In genomic region chr10:62601053-62601791, GRCm38 (mm10) we compare ENCODE assay signal across 9 mouse cellular contexts. TPM values are rescaled to one million over a fixed set of nuclear protein-coding genes. Genes with fewer than 3 reads are reported as not detected.
DNase-seq lines count a peak whose midpoint lies in the region; ATAC-seq and TF ChIP-seq lines count a peak whose summit lies in the region.
"Had no signal": no experiment of that assay in that cellular context is flagged by ENCODE, and none has a peak within 500 bp of the region (broad histone marks: within the 10 kb centered on the region; RNA-seq: fewer than 3 reads in every experiment).

No protein-coding gene starts in this region.

- H3K9ac ChIP-seq in heart, adult 2 months (ENCODE audit: low read depth, low read length): no peak overlapping the region
- peak overlapping the region; percentile 85 for H3K9ac ChIP-seq in embryonic facial prominence, embryonic 13.5 days
- peak overlapping the region; percentile 62 for H3K9ac ChIP-seq in intestine, postnatal 0 days (ENCODE audit: low read depth, low read length)
- peak overlapping the region; percentile 81 for H3K9ac ChIP-seq in neural tube, embryonic 12.5 days

- TF ChIP-seq CTCF in heart, adult 2 months (IDR thresholded peaks at IDR 0.05): no peak
- no peak for TF ChIP-seq CTCF in intestine, postnatal 0 days (IDR thresholded peaks at IDR 0.05; ENCODE audit: low read depth)

- TF ChIP-seq EP300 in heart, adult 2 months (IDR thresholded peaks at IDR 0.05; ENCODE audit: insufficient read depth, low read depth, low read length): no peak

- H3K79me2 ChIP-seq in heart, adult 2 months (replicated peaks; ENCODE audit: control insufficient read depth, insufficient read depth, low read length): peaks cover 4% of the 10 kb centered on the region; the same call in 1 of the 2 replicates

- peak overlapping the region; percentile 71; the same call in 1 of the 2 replicates for H3K27ac ChIP-seq in heart, adult 2 months
- H3K27ac ChIP-seq in embryonic facial prominence, embryonic 13.5 days: no peak overlapping the region
- H3K27ac ChIP-seq in intestine, postnatal 0 days (ENCODE audit: low read depth, low read length): no peak overlapping the region
- H3K27ac ChIP-seq in neural tube, embryonic 12.5 days: no peak overlapping the region

- H3K4me2 ChIP-seq in embryonic facial prominence, embryonic 13.5 days: peak overlapping the region; percentile 97
- H3K4me2 ChIP-seq in intestine, postnatal 0 days (replicated peaks; ENCODE audit: low read depth): peak overlapping the region; percentile 92
- peak overlapping the region; percentile 90 for H3K4me2 ChIP-seq in neural tube, embryonic 12.5 days (replicated peaks)

- intact Hi-C loops in heart, adult 2 months (cut with DNase I): no loop called here
- intact Hi-C loops in heart, postnatal 25 days (cut with DNase I): no loop called here

- H3K9me3 ChIP-seq in embryonic facial prominence, embryonic 13.5 days: no peaks in the 10 kb centered on the region
- H3K9me3 ChIP-seq in intestine, postnatal 0 days (ENCODE audit: control insufficient read depth): no peaks in the 10 kb centered on the region
- no peaks in the 10 kb centered on the region for H3K9me3 ChIP-seq in neural tube, embryonic 12.5 days

- peaks cover 2% of the 10 kb centered on the region for H3K4me1 ChIP-seq in heart, adult 2 months (ENCODE audit: control insufficient read depth, insufficient read depth, low read length)
- peaks cover 17% of the 10 kb centered on the region for H3K4me1 ChIP-seq in embryonic facial prominence, embryonic 13.5 days
- H3K4me1 ChIP-seq in intestine, postnatal 0 days (replicated peaks; ENCODE audit: control insufficient read depth, insufficient read depth, low read length): no peaks in the 10 kb centered on the region
- H3K4me1 ChIP-seq in neural tube, embryonic 12.5 days: peaks cover 8% of the 10 kb centered on the region

- no peak; the same call in 1 of the 2 replicates for ATAC-seq in embryonic facial prominence, embryonic 13.5 days (ENCODE audit: insufficient number of reproducible peaks, insufficient read depth, low FRiP score, low TSS enrichment, low read depth)
- no peak for ATAC-seq in intestine, postnatal 0 days
- no peak for ATAC-seq in neural tube, embryonic 12.5 days (ENCODE audit: low FRiP score, low read depth)
- ATAC-seq in granulocyte monocyte progenitor cell, adult 5-6 weeks (replicated peaks; ENCODE audit: poor library complexity, severe bottlenecking): no peak

- DNase-seq in heart, adult 2 months: no peak
- no peak for DNase-seq in heart, postnatal 25 days (ENCODE audit: low spot score)
- peak; percentile 62 for DNase-seq in CD4-positive, CD25-positive, alpha-beta regulatory T cell, adult 2 months (ENCODE audit: low read depth, low spot score)
- DNase-seq in frontal cortex, postnatal 14 days (ENCODE audit: low spot score in 2 of 2): no peak

- no peaks in the 10 kb centered on the region for H3K36me3 ChIP-seq in heart, adult 2 months (ENCODE audit: control insufficient read depth, insufficient read depth, low read length)
- peaks cover 27% of the 10 kb centered on the region for H3K36me3 ChIP-seq in embryonic facial prominence, embryonic 13.5 days
- H3K36me3 ChIP-seq in intestine, postnatal 0 days (ENCODE audit: control insufficient read depth, insufficient read depth): peaks cover 18% of the 10 kb centered on the region
- peaks cover 22% of the 10 kb centered on the region for H3K36me3 ChIP-seq in neural tube, embryonic 12.5 days

- WGBS in heart, adult 2 months: 10% methylated on average over 20 of the region's 20 CpGs
- WGBS in embryonic facial prominence, embryonic 13.5 days: 10% methylated on average over 20 of the region's 20 CpGs
- WGBS in intestine, postnatal 0 days: 10% methylated on average over 20 of the region's 20 CpGs
- 12% methylated on average over 20 of the region's 20 CpGs for WGBS in neural tube, embryonic 12.5 days

- no peak for TF ChIP-seq POLR2A in heart, adult 2 months (IDR thresholded peaks at IDR 0.05; ENCODE audit: insufficient read depth, low read depth, low read length)

- H3K4me3 ChIP-seq in heart, adult 2 months: peak overlapping the region; percentile 80
- peak overlapping the region; percentile 95 for H3K4me3 ChIP-seq in embryonic facial prominence, embryonic 13.5 days
- peak overlapping the region; percentile 82 for H3K4me3 ChIP-seq in intestine, postnatal 0 days (ENCODE audit: low read depth, low read length)
- H3K4me3 ChIP-seq in neural tube, embryonic 12.5 days: peak overlapping the region; percentile 97

- no peaks in the 10 kb centered on the region for H3K27me3 ChIP-seq in heart, adult 2 months (ENCODE audit: control insufficient read depth, insufficient read depth, low read length)
- H3K27me3 ChIP-seq in embryonic facial prominence, embryonic 13.5 days: no peaks in the 10 kb centered on the region
- no peaks in the 10 kb centered on the region for H3K27me3 ChIP-seq in intestine, postnatal 0 days (replicated peaks; ENCODE audit: control insufficient read depth, insufficient read depth, low read length)
- H3K27me3 ChIP-seq in neural tube, embryonic 12.5 days (replicated peaks): no peaks in the 10 kb centered on the region
- H3K27me3 ChIP-seq: Patski had no signal

RNA-seq across cellular contexts. Expression of gene Ddx21, which starts 0.9 kb away (rescaled TPM):
- 10 to 100 TPM; 30.2 to 30.3 TPM for total RNA-seq in heart, adult 2 months (2021)
- polyA plus RNA-seq in heart, adult 2 months (2012; rRNA removed): 7.0 and 15.5 TPM in 2 replicates
- 10 to 100 TPM; 26.8 to 27.8 TPM for total RNA-seq in heart, postnatal 25 days (2021)
- 24.1 and 26.3 TPM in 2 replicates for polyA plus RNA-seq in embryonic facial prominence, embryonic 13.5 days (2015; fragmentation: Nextera tagmentation; extraction: Ambion mirVana)
- polyA plus RNA-seq in intestine, postnatal 0 days (2015; fragmentation: Nextera tagmentation; extraction: Ambion mirVana): 9.6 and 11.1 TPM in 2 replicates
- 23.6 and 23.8 TPM in 2 replicates for polyA plus RNA-seq in neural tube, embryonic 12.5 days (2016; fragmentation: Nextera tagmentation; extraction: Ambion mirVana)
- 103 and 110 TPM in 2 replicates for total RNA-seq in granulocyte monocyte progenitor cell, adult 5-6 weeks (2014; fragmentation: Nextera tagmentation)
- total RNA-seq in granulocyte monocyte progenitor cell, adult 5-6 weeks (2017): 167 and 199 TPM in 2 replicates

RNA-seq across cellular contexts. Expression of gene Kif1bp, which starts 23.0 kb away (rescaled TPM):
- 10 to 100 TPM; 43.3 to 47.3 TPM for total RNA-seq in heart, adult 2 months (2021)
- 23.0 and 35.6 TPM in 2 replicates for polyA plus RNA-seq in heart, adult 2 months (2012; rRNA removed)
- total RNA-seq in heart, postnatal 25 days (2021): 10 to 100 TPM; 36.8 to 41.7 TPM
- 38.5 and 42.4 TPM in 2 replicates for polyA plus RNA-seq in embryonic facial prominence, embryonic 13.5 days (2015; fragmentation: Nextera tagmentation; extraction: Ambion mirVana)
- polyA plus RNA-seq in intestine, postnatal 0 days (2015; fragmentation: Nextera tagmentation; extraction: Ambion mirVana): 21.7 and 23.2 TPM in 2 replicates
- 72.8 and 73.8 TPM in 2 replicates for polyA plus RNA-seq in neural tube, embryonic 12.5 days (2016; fragmentation: Nextera tagmentation; extraction: Ambion mirVana)
- total RNA-seq in granulocyte monocyte progenitor cell, adult 5-6 weeks (2014; fragmentation: Nextera tagmentation): 16.6 and 27.9 TPM in 2 replicates
- total RNA-seq in granulocyte monocyte progenitor cell, adult 5-6 weeks (2017): 16.4 and 16.9 TPM in 2 replicates

RNA-seq across cellular contexts. Expression of gene Ddx50, which starts 49.8 kb away (rescaled TPM):
- 10 to 100 TPM; 48.0 to 48.1 TPM for total RNA-seq in heart, adult 2 months (2021)
- 10.8 and 16.4 TPM in 2 replicates for polyA plus RNA-seq in heart, adult 2 months (2012; rRNA removed)
- 10 to 100 TPM; 48.2 to 51.7 TPM for total RNA-seq in heart, postnatal 25 days (2021)
- polyA plus RNA-seq in embryonic facial prominence, embryonic 13.5 days (2015; fragmentation: Nextera tagmentation; extraction: Ambion mirVana): 175 and 178 TPM in 2 replicates
- 69.6 and 74.4 TPM in 2 replicates for polyA plus RNA-seq in intestine, postnatal 0 days (2015; fragmentation: Nextera tagmentation; extraction: Ambion mirVana)
- polyA plus RNA-seq in neural tube, embryonic 12.5 days (2016; fragmentation: Nextera tagmentation; extraction: Ambion mirVana): 109 and 112 TPM in 2 replicates
- total RNA-seq in granulocyte monocyte progenitor cell, adult 5-6 weeks (2014; fragmentation: Nextera tagmentation): 87.6 and 115 TPM in 2 replicates
- total RNA-seq in granulocyte monocyte progenitor cell, adult 5-6 weeks (2017): 110 and 119 TPM in 2 replicates
